Mouse (Mus musculus): Measurements from ENCODE around the gene Prr7.

Gene Prr7

DNA sequence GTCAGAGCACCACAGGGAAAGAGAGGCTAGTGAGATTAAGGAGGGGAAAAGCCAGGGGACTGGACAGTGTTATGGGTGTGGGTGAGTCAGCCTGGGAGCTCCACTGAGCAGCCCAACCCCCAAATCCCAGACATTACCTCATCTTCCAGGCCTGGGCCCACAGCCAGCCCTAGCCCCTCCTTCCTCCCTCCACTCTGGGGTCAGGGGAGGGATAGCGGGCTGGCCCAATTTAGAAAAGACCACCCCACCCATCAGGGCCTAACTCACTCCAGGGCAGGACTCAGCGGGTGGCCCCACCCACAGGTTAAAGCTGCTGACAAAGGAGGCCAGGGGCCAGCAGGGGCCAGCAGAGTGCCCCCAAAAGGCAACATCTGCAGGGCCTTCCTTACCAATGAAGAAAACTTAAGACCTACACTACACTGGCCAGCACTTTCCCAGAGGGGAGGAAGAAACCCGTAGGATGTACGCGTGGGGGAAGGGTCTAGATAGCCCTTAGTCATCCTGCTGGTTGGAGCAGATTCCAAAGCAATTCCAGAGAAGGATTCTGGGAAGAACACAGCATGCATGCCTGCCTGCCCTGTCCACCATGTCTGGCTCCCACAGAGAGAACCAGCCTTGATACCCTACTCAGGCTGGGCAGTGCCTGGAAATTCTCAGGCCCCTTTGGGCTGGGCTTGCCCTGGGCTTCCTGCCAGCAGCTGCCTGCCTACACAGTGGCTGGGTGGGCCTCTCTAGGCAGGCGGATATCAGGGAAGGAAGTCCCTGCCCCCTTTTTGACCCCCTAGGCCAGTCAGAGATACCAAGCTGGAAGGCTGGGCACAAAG lies 46.8 kb downstream of the Prr7 start:
- DNase-seq = peak; percentile 96

GRCm38 (mm10) chr13:55511492-55511861 lies 47.4 kb downstream of the Prr7 start:
- no peak for DNase-seq

DNA sequence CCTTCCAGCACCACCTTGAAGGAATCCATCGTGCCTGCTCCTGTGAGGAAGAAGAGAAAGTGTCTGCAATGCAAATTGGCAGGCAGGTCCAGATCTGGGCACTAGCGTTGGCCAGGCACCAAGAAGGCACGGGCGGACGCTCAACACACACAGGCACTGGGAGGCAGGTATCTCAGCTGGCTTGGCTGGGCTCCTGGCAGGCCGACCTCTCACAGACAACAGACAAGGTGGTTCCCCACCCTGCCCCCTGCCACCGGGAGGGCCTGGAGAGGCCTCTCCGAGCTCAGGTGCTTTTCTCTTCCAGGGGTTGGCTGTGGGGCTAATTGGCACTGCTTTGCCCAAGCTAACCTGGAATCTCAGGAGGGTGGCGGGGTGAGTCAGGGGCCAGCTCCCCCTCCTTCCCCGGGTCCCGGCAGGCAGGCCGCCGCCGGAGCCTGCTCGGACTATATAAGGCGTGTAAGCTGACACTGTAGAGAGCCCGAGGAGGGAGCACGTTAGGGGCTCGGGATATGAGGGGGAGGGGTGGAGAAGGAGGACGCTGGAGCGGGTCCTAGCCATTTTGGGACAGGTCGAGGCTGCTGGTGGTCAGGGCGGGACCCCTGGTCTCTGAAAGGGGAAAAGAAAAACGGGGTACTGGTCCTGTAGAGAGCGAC lies 48.4 kb downstream of the Prr7 start:
- peak; percentile 76 for DNase-seq

DNA sequence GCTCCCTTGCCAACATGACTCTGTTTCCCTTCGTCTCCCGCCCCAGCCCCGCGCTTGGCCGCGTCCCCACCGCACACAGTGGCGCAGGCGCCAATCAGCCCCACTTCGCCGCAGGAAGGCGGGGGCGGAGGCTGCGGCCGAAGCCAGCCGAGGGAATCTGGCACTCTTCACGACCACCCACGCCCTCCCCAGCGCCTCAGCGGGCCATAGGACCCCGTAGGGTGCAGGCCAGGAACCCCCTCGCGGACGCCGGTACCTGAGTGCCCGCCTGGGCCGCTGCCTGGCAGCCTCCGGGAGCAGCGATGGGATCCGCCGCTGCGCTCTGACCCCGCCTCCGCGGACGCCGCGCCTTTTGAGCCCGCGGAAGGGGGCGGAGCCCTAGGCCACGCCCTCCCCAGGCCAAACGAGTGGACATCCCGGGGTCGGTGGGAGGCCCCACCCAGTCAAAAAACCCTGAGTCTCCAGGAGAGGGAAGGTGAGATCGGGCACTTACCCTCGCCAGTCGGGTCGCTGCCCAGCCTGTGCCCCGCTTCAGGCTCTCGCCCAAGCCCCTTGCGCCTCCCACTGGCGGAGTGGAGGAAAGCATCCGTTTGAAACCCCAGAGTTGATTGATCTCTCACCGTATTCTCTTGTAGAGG lies 49.2 kb downstream of the Prr7 start, which contains the start of gene Pdlim7:
Pdlim7 (minus strand) TSS at position 566 of the 638 bp plus-strand sequence.
- peak; percentile 93 for DNase-seq

- DNase-seq = no peak
Measured at GRCm38 (mm10) chr13:55513828-55514227, 49.8 kb downstream of the Prr7 start.

GRCm38 (mm10) chr13:55516955-55517354 lies 52.9 kb downstream of the Prr7 start:
- DNase-seq = peak; percentile 91

DNA sequence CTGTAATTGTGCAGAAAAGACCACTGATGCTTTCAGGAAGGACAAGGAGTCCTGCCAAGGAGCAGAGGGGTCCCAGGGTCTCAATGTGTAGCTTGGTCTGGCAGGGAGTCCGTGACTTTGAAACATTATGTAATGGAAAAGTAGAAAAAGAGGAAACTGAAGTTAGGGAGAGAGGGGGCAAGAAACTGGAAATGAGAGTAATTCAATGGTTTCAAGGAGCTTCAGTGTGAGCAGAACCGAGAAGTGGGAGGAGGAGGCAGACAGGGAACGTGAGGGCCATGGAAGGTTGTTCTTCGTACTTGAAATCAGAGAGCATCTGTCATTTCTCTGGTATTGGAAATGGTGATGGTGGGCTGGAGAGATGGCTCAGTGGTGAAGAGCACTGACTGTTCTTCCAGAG lies 55.5 kb downstream of the Prr7 start:
- no peak for DNase-seq

DNA sequence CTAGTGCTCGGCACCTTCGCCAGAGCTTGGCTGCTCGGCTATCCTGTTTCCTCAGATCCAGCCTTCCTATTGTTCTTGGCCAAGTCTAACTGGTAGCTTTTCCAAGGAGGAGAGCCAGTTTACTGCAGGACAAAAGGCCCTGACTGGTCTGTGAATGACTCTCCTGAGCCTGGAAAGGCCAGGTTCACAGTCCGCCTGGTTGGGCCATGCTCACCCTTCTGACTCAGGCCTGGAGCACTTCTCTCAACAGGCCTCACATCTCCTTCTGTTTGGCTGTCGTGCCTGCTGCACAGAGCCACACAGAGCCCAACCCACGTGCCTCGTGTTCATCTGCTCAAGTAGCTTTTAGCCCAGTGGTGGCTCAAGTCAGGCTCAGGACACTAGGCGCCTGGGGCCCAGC lies 58.7 kb downstream of the Prr7 start:
- no peak for DNase-seq

Measured in lung, postnatal 10 days (tissue).